Mouse (Mus musculus): ENCODE measurements at regions not wholly inside any gene's neighbourhood (a gene's known extent, or its start where the extent isn't known, plus 50 kb on each side); places are given as distances from the start of the nearest gene placed in this dataset.

GRCm38 (mm10) chr5:16424745-16425144, 128.6 kb upstream of the Hgf start:
- no peak for ATAC-seq (replicated peaks; ENCODE audit: low FRiP score, low TSS enrichment, poor library complexity, severe bottlenecking)

DNA sequence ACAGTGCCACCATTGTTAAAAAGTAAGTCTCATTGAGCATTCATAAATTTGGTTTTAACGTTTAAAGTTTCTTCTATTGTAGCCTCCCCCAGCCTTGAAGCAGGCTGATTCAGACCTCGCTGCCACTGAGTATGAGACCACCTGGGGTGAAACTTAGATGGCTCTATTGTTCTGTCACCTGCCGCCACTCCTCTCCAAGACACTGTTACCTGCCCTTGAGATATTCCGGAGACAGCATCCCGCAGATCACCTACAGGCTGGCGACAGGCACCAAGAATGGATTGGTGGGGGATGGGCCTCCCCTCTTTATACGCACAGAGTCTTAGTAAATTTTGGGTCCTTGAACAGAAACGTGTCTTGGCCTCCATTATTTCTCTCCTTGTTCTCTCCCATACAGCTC, 128.0 kb upstream of the Hgf start:
- no peak for ATAC-seq (replicated peaks; ENCODE audit: low FRiP score, low TSS enrichment, poor library complexity, severe bottlenecking)

DNA sequence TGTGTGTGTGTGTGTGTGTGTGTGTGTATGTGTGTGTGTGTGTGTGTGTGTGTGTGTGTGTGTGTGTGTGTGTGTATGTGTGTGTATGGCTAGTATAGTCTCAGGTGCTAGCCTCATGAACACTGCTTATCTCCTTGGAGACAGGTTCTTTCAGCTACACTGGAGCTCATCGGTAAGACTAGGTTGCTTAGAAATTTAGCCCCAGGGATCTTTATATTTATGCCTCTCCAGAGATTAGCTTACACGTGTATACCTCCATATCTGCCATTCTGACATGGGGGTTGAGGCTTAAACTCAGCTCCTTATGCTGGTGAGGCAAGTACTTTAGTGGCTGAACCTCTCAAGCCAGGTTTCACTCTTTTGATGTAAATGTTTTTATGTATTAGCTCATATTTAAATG, 127.0 kb upstream of the Hgf start:
- no peak for ATAC-seq (replicated peaks; ENCODE audit: low FRiP score, low TSS enrichment, poor library complexity, severe bottlenecking)

DNA sequence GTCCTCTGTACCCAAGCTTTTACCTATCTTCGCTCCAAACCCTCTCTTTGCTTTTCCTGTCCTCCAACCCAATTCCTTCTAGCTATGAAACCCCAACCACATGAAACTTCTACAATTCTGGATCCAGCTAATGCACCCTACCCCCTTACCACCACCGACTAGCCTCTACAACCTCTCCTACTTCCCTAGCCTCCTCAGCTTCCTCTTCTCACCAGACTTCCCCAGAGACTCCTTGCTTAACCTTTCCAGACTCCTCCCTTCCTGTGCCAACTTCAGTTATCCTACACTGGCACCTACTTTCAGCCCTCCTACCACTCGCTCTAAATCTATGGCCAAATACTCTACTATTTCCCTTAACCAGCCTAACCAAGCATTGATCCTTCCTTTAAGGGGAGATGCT, 118.7 kb upstream of the Hgf start:
- ATAC-seq (replicated peaks; ENCODE audit: low FRiP score, low TSS enrichment, poor library complexity, severe bottlenecking): no peak

DNA sequence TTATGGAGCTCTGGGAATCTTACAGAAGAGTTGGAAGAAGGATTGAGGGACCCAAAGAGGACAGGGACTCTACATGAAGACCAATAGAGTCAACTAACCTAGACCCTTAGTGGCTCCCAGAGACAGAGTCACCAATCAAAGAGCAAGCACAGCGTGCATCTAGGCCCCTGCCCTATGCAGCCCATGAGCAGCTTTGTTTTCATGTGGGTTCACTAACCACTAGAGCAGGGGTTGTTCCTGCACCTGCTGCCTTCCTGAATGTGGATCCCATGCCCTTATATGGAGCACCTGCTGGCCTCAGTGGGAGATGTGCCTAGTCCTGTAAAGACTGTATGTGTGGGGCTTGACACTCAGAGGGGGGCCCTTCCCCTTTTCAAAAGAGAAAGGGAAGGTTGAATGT, 108.2 kb upstream of the Hgf start:
- no peak for ATAC-seq (replicated peaks; ENCODE audit: low FRiP score, low TSS enrichment, poor library complexity, severe bottlenecking)

- no peak for ATAC-seq (replicated peaks; ENCODE audit: low FRiP score, low TSS enrichment, poor library complexity, severe bottlenecking)
Measured at GRCm38 (mm10) chr5:16446977-16447376, 106.3 kb upstream of the Hgf start.

GRCm38 (mm10) chr5:16461795-16462194, 91.5 kb upstream of the Hgf start:
- ATAC-seq (replicated peaks; ENCODE audit: low FRiP score, low TSS enrichment, poor library complexity, severe bottlenecking): no peak

DNA sequence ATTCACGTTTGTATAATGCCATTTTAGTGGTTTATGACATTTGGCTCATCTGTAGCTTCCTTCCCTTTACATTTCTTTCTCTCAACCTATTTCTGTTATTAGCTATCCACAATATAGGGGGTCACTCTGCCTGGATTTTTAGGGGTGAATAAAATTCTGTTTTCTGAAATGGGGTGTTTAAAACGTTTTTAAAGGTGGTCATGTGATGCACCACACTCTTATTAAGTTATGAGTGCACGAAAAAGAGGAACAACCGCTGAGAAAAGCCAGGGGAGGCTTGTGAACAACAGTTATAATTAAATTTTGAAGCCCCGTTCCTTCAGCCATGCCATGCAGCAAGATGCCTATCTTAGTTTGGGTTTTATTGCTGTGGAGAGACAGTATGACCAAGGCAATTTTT, 87.0 kb upstream of the Hgf start:
- ATAC-seq (replicated peaks; ENCODE audit: low FRiP score, low TSS enrichment, poor library complexity, severe bottlenecking): no peak

DNA sequence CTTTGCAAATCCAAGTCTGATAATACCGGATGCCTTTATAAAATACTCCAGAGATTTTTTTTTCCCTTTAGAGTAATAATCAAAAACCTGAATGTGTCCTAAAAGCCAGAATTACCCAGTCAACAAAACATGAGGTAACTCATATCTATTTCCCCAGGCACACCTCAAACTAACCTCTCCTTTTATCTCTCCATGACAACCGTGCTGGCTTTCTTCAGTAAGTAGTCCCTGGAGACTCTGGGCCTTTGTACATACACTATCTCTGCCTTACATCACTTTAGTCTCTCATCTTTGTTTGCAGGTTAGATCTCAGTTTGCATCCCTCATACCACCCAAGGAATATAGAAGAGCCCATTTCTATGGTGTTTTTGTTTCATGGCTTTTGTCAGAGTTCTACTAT, 84.7 kb upstream of the Hgf start:
- peak; percentile 94 for ATAC-seq (replicated peaks; ENCODE audit: low FRiP score, low TSS enrichment, poor library complexity, severe bottlenecking)

- ATAC-seq (replicated peaks; ENCODE audit: low FRiP score, low TSS enrichment, poor library complexity, severe bottlenecking): no peak
Measured at GRCm38 (mm10) chr5:16469221-16469620, 84.1 kb upstream of the Hgf start.

DNA sequence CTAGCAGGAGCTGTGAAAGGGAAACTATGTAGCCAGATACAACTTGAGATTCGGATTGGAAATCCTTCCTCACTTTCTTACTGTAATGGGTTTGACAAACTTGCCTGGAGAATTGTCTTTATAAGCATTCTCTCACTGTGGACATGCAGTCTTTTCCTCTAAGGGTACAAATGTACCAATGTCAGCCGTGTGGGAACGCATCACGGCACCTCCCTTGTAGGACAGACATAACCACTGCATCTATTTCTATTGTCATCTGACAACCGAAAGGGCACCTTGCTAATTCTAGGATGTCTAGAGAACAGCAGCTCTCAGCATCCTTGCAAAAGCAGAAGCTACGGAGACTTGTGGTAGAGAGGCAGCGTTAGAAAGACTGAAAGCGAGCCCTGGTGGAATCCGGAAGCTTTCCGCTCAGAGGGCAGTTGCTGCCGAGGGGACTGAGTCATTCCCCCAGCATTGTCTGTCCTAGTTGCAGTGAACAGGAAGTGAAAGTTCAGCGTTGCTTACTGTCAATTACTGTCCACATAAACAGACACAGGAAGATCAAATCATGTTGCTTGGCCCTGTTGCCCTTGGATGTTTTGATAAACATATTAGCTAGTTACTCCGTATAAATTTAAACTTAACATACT, 83.5 kb upstream of the Hgf start:
- ATAC-seq (replicated peaks; ENCODE audit: low FRiP score, low TSS enrichment, poor library complexity, severe bottlenecking): peak; percentile 64

DNA sequence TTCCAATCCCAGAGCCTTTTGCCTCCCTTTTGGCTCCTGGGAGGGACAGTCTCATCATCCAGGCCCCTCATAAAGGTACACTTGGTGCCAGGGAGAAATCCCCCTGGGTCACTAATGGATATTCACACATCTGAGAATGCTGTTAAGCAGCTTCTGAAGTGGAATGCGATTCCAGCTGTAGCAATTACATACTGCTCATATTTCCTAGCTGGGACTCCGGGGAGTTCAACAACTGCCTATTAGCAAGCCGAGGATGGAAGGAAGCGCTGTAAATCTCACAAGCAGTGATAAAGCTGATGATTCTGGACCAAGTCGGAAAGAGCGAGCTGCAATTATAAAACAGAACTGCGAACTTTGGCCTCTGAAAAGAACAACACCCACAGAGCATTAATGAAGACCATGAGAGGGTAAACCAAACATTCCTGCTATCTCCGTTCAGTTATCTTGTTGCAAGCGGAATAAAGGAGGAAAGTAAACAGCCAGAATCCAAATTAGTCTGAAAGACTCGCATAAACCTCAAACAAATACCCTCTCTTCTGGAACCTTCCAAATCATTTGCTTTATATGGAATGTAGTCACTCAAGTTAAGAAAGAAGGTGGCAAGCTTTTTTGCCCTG, 82.8 kb upstream of the Hgf start:
- no peak for ATAC-seq (replicated peaks; ENCODE audit: low FRiP score, low TSS enrichment, poor library complexity, severe bottlenecking)

DNA sequence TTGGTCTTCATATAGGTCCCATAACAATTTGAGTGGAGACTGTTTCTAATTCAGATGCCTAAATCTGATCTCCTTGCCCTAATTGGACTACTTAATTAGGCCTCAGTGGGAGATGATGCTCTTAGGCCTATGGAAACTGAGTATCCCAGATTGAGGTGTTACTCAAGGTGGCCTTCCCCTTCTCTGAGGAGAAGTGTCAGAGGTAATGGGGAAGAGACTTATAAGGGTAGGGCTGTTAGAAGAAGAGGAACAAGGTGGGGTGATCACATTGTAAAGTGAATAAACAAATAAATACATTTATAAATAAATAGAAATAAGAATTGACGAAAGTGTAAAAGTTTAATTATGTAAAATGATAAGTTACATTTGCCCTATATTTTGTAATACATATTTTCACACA, 65.3 kb upstream of the Hgf start:
- ATAC-seq (replicated peaks; ENCODE audit: low FRiP score, low TSS enrichment, poor library complexity, severe bottlenecking): no peak

DNA sequence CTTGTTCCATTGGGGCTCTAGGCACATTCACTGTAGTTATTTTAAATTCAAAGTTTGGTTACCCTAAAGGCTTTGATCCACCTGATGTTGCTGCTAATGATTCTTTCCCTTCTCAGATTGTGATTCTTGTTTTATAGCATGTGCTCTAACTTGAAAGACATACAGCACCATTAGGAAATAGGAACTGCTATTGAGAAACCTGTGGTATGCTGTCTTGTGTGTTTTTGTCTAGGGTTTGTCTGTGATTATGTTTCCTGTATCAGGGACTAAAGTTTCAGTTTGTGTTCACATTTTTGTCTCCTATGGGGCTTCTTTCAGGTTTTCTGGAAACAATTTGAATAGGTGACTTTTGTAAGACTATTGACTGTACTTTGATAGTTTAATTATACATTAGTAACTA, 63.5 kb upstream of the Hgf start:
- ATAC-seq (replicated peaks; ENCODE audit: low FRiP score, low TSS enrichment, poor library complexity, severe bottlenecking): no peak

GRCm38 (mm10) chr5:16499891-16500290, 53.4 kb upstream of the Hgf start:
- ATAC-seq (replicated peaks; ENCODE audit: low FRiP score, low TSS enrichment, poor library complexity, severe bottlenecking): no peak

All from megakaryocyte-erythroid progenitor cell, adult 5-6 weeks (primary cell).